Mouse (Mus musculus): Measurements from ENCODE around the gene Shank3.
A peak's percentile ranks its signal among the peaks of the same experiment; 100 is the strongest.

The Shank3 gene

GRCm38 (mm10) chr15:89498961-89499688 lies at the start of gene Shank3:
Shank3 (plus strand) TSS chr15:89499623.
- no peak for DNase-seq (ENCODE audit: low spot score)

GRCm38 (mm10) chr15:89452906-89453864 lies 46.2 kb upstream of the Shank3 start:
- DNase-seq (ENCODE audit: low spot score) = peak; percentile 34

GRCm38 (mm10) chr15:89453865-89454478 lies 45.5 kb upstream of the Shank3 start, which contains the start of gene Mapk8ip2:
Mapk8ip2 (plus strand) TSS chr15:89453913.
- no peak for DNase-seq (ENCODE audit: low spot score)

GRCm38 (mm10) chr15:89454857-89455256 lies 44.6 kb upstream of the Shank3 start:
- no peak for DNase-seq (ENCODE audit: low spot score)

GRCm38 (mm10) chr15:89455642-89456041 lies 43.8 kb upstream of the Shank3 start:
- DNase-seq (ENCODE audit: low spot score) = no peak

GRCm38 (mm10) chr15:89458942-89459341 lies 40.5 kb upstream of the Shank3 start:
- DNase-seq (ENCODE audit: low spot score) = peak; percentile 20

GRCm38 (mm10) chr15:89459821-89460220 lies 39.6 kb upstream of the Shank3 start:
- DNase-seq (ENCODE audit: low spot score) = no peak

GRCm38 (mm10) chr15:89460298-89460697 lies 39.1 kb upstream of the Shank3 start:
- no peak for DNase-seq (ENCODE audit: low spot score)

GRCm38 (mm10) chr15:89461321-89461720 lies 38.1 kb upstream of the Shank3 start:
- no peak for DNase-seq (ENCODE audit: low spot score)

GRCm38 (mm10) chr15:89462176-89462575 lies 37.2 kb upstream of the Shank3 start:
- DNase-seq (ENCODE audit: low spot score) = no peak

GRCm38 (mm10) chr15:89463334-89464235 lies 35.8 kb upstream of the Shank3 start:
- no peak for DNase-seq (ENCODE audit: low spot score)

- no peak for DNase-seq (ENCODE audit: low spot score)
These were observed 34.4 kb upstream of the Shank3 start for GRCm38 (mm10) chr15:89465052-89465451.

GRCm38 (mm10) chr15:89468577-89468976 lies 30.8 kb upstream of the Shank3 start:
- no peak for DNase-seq (ENCODE audit: low spot score)

- DNase-seq (ENCODE audit: low spot score) = no peak
These were observed 27.9 kb upstream of the Shank3 start for GRCm38 (mm10) chr15:89471476-89471875.

GRCm38 (mm10) chr15:89473370-89473769 lies 26.1 kb upstream of the Shank3 start:
- no peak for DNase-seq (ENCODE audit: low spot score)

GRCm38 (mm10) chr15:89473921-89474320 lies 25.5 kb upstream of the Shank3 start:
- no peak for DNase-seq (ENCODE audit: low spot score)

GRCm38 (mm10) chr15:89474596-89475292 lies 24.7 kb upstream of the Shank3 start:
- no peak for DNase-seq (ENCODE audit: low spot score)

GRCm38 (mm10) chr15:89475293-89475600 lies 24.2 kb upstream of the Shank3 start:
- no peak for DNase-seq (ENCODE audit: low spot score)

- DNase-seq (ENCODE audit: low spot score) = peak; percentile 91
These were observed 23.6 kb upstream of the Shank3 start for GRCm38 (mm10) chr15:89475611-89476474.

- DNase-seq (ENCODE audit: low spot score) = no peak
These were observed 23.0 kb upstream of the Shank3 start for GRCm38 (mm10) chr15:89476475-89476815.
